Mouse (Mus musculus) olfactory bulb, adult 2 months (tissue): ENCODE measurements around the gene Olfr1416. TPM values are rescaled to one million over a fixed set of nuclear protein-coding genes. Genes with fewer than 3 reads are reported as not detected.

Experiments used
- H3K27ac ChIP-seq: fragments of 200-500 bp; 2 replicates; pipeline ENCODE4 v1.5.1; 2012; ENCODE audit warnings: low read depth, low read length; ENCODE audit not compliant: insufficient read depth
- H3K4me1 ChIP-seq: fragments of 200-500 bp; 2 replicates; pipeline ENCODE4 v1.6.1; 2012; ENCODE audit warnings: low read length; ENCODE audit not compliant: control insufficient read depth, insufficient read depth
- H3K4me3 ChIP-seq: fragments of 200-500 bp; 2 replicates; pipeline ENCODE4 v1.5.1; 2012; ENCODE audit warnings: mild to moderate bottlenecking, low read depth, low read length, moderate library complexity; ENCODE audit not compliant: insufficient read depth
- CTCF ChIP-seq: fragments of 200-500 bp; IDR thresholded peaks from 2 replicates; pipeline ENCODE4 v1.5.1; 2012; ENCODE audit warnings: low read depth, mild to moderate bottlenecking, low read length, moderate library complexity; ENCODE audit not compliant: insufficient read depth
- POLR2A ChIP-seq: fragments of 200-500 bp; IDR thresholded peaks from 2 replicates; pipeline ENCODE4 v1.6.1; 2012; ENCODE audit warnings: mild to moderate bottlenecking, low read depth, low read length, moderate library complexity; ENCODE audit not compliant: insufficient read depth
- WGBS: fragments of 180-500 bp; shearing (Covaris S2); methylation state at CpG from one replicate; pipeline ENCODE4 v1.1.7; 2018; 5-methylcytosine and 5-hydroxymethylcytosine counted together
- polyA plus RNA-seq: library from polyadenylated mRNA; stranded (reverse); fragments of >200 nt; gene quantifications from 2 replicates; pipeline ENCODE4 v1.2.4, GENCODE M21; 2012; ENCODE audit warnings: low replicate concordance; ENCODE audit not compliant: missing spikeins, insufficient read depth, insufficient read length

The Olfr1416 gene
- polyA plus RNA-seq, 1 experiment, result not detected

DNA sequence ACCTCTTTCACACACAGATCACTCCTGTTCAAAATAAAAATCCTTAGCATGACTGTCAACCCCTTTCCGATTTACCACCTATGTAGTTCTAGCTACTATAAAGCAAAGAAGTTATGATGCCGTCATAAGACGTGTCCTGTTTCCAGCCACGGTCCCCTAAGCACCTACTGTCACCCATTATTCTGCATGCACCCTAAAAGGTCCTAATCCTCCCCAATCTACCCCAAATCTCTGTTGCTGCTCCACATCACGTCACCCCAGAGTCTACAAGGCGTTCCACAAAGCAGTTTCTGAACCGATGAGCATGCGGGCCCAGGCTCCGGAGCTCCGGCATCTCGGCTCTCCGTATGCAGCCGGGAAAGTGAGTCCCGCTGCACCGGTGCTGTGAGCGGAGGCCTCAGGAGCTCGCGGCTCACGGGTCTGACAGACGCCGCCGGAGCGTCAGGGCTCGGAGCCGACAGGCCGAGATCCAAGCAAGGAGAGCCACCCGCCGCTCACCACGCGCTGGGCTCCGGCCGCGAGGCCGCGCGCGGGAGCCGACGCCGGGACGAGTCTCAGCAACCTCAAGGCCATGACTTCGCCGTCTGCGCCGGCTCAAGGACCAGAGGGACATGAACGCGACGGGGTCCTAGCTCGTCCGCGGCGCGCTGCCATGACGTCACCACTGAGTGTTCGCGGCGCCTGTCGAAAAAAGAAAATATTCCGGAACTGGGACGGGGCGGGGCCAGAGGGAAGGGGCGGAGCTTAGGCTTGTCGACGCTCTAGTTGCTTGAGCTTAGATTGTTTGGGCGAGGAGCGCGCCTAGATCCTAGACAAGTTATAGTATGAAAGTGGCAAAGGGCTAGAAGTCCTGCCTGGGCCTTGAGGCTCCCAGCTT is 11.5 kb downstream of the Olfr1416 start, which contains the start of gene Ndufa10:
Ndufa10 (minus strand) TSS at position 696 of the 877 bp plus-strand sequence.
- H3K27ac ChIP-seq, result peak within 1 kb of the TSS; percentile 83
- WGBS, result under 1% methylated on average over 67 of the region's 67 CpGs
- peak within 1 kb of the TSS; percentile 99 for H3K4me3 ChIP-seq
- TF ChIP-seq CTCF (no peak), POLR2A (peak; percentile 51; the same call in 1 of the 2 replicates)
- peaks cover 7% of the 10 kb centered on the region; the same call in 1 of the 2 replicates for H3K4me1 ChIP-seq

GRCm38 (mm10) chr1:92468891-92469290 is 16.0 kb downstream of the Olfr1416 start:
- H3K4me3 ChIP-seq, result no peak overlapping the region
- peaks cover 2% of the 10 kb centered on the region; the same call in 1 of the 2 replicates for H3K4me1 ChIP-seq
- TF ChIP-seq CTCF (no peak), POLR2A (no peak)
- no peak overlapping the region for H3K27ac ChIP-seq
- WGBS, result 83% methylated on average over 4 of the region's 4 CpGs

DNA sequence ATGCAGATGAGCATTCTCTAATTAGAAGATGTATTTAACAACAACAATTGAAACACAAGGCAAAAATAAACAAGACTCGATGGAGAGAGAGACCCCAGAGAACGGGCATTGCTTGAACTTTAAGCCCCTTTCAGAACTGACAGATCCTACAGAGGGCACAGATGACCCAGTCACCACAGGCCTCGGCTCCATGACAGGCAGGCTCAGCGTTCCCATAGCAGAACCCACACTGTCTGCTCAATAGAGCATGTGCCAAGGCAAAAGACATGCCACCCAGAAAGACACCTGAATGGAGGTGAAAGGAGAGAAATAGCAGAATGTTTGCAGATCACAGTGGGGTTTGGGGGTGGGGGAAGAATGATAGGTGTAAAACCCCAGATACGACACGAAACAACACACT is 26.5 kb downstream of the Olfr1416 start:
- Histone ChIP-seq H3K27ac (no peak overlapping the region), H3K4me1 (no peaks in the 10 kb centered on the region), H3K4me3 (no peak overlapping the region)
- WGBS, result 72% methylated on average over 6 of the region's 6 CpGs
- no peak for TF ChIP-seq POLR2A
- no peak for TF ChIP-seq CTCF

DNA sequence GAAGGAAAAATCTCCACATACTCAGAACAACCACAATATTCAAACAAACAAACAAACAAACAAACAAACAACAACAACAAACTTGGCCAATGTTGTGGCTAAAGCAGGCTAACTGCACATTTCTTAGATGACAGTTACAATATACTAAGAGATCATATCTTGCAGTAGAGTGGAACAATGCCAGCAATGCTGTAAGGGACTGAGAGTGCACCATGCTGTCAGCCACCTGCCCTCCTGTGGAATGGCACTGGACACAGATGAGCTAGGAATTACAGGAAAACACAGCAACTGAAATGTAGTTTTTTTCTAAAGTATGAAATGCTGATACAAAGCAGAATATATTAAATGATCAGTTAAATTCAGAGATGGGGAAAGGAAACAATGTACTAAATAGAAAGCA is 27.2 kb downstream of the Olfr1416 start:
- no peaks in the 10 kb centered on the region for H3K4me1 ChIP-seq
- TF ChIP-seq POLR2A (no peak), CTCF (no peak)
- no peak overlapping the region for H3K4me3 ChIP-seq
- H3K27ac ChIP-seq, result no peak overlapping the region

- Histone ChIP-seq H3K27ac (no peak overlapping the region), H3K4me3 (no peak overlapping the region), H3K4me1 (no peaks in the 10 kb centered on the region)
- WGBS, result 66% methylated on average over 8 of the region's 8 CpGs
- no peak for TF ChIP-seq POLR2A
- no peak for TF ChIP-seq CTCF
Measured at GRCm38 (mm10) chr1:92453751-92454445, 31.0 kb downstream of the Olfr1416 start.

DNA sequence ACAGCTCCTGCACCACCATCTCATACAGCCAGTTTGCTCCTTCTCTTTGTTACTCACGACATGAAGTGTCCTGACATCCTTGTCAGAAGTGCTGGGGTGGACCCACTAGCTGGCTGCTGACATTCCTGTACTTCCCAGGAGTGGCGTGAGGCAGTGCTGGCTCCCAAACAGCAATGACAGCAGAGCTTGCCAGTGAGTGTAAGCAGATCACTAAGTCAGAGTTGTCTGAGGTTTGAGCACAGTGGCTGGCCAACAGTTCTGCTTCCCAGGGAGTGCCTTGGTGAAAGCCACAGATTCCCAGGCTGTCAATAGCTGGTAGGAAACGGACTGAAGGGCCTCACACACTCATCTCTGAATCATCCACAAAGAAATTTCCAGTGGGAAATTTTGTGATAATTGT is 36.6 kb downstream of the Olfr1416 start:
- H3K4me1 ChIP-seq, result no peaks in the 10 kb centered on the region
- 81% methylated on average over 3 of the region's 3 CpGs for WGBS
- TF ChIP-seq CTCF, result no peak
- TF ChIP-seq POLR2A, result no peak
- H3K27ac ChIP-seq, result no peak overlapping the region
- no peak overlapping the region for H3K4me3 ChIP-seq

GRCm38 (mm10) chr1:92441453-92442063 is 43.4 kb downstream of the Olfr1416 start:
- TF ChIP-seq CTCF (no peak), POLR2A (no peak)
- peaks cover 37% of the 10 kb centered on the region for H3K4me1 ChIP-seq
- WGBS, result 58% methylated on average over 6 of the region's 6 CpGs
- H3K4me3 ChIP-seq, result no peak overlapping the region
- H3K27ac ChIP-seq, result peak overlapping the region; percentile 67

DNA sequence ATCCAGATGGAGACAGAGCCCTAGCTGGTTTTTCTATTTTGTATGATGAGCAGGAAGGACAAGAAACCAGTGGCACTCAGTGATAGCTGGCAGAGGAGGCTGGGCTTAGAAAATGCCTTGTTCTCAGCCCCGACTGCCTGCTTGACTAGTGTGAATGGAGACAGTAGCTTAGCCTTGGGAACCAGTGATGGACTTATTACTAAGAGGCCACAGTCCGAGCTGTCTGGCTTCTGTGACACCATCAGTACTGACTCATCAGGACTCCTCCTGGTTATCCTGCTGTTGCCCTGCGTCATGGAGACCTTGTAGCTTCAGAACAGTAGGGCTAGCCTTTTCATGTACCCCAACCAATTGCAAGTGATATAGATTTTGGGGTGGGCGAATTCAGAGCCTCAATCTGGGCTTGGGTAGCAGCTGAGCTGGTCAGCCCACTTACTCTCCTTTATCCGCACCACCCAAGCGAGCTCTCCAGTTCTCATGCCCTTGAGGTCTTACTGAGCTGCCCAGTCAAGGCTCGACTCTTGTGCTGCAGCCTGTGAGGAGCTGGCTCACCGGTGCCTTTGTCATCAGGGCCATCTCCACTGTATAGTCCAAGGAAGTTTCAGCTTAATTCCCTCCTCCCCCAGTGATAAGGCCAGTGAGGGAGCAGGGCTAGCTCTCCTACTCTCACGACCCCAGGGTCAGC is 44.7 kb downstream of the Olfr1416 start:
- WGBS, result 82% methylated on average over 9 of the region's 9 CpGs
- no peak for TF ChIP-seq CTCF
- TF ChIP-seq POLR2A, result no peak
- Histone ChIP-seq H3K27ac (no peak overlapping the region; the same call in 1 of the 2 replicates), H3K4me3 (no peak overlapping the region), H3K4me1 (peaks cover 37% of the 10 kb centered on the region)
